Mouse (Mus musculus): ENCODE measurements around the gene Pitx1. TPM values are rescaled to one million over a fixed set of nuclear protein-coding genes. Genes with fewer than 3 reads are reported as not detected.

Pitx1 gene
- polyA plus RNA-seq, 1 experiment from 2014 or later = 45.9 TPM

DNA sequence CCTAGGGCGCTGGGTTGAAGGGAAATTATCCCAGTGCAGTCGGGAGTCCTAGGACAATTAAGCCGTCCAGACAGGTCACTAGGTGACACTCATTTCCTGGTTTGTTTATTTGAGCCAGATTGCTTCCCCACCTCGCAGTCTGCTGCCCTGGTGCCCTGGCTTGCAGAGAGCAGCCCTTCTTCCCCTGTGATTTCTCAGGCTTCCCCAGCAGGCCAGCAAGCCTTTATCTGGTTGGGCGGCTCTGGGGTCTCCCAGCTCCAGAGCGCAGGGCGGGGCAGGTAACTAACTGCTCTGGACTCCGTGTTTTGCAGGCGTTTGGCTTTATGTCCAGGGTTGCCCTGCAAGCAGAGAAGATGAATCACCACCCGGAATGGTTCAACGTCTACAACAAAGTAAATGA lies 60.9 kb downstream of the Pitx1 start:
- Histone ChIP-seq H3K4me3 (replicated peaks) (no peak overlapping the region), H3K9me3 (replicated peaks) (no peaks in the 10 kb centered on the region), H3K9ac (no peak overlapping the region), H3K27ac (replicated peaks) (no peak overlapping the region), H3K4me1 (no peaks in the 10 kb centered on the region), H3K36me3 (no peaks in the 10 kb centered on the region; the same call in 1 of the 2 replicates), H3K27me3 (no peaks in the 10 kb centered on the region), H3K4me2 (replicated peaks) (no peak overlapping the region)
- ATAC-seq (ENCODE audit: insufficient number of reproducible peaks, low FRiP score, low TSS enrichment, low read depth) = no peak
- 39% methylated on average over 11 of the region's 11 CpGs for WGBS

Other genes with a start within 250 kb of the Pitx1 start
- 30.3 and 32.3 TPM in 2 replicates for gene B4galt7, start 236.3 kb downstream of the Pitx1 start, polyA plus RNA-seq (2015; fragmentation: Nextera tagmentation; extraction: Ambion mirVana)
- 59.7 and 64.7 TPM in 2 replicates for gene Caml, start 213.2 kb downstream of the Pitx1 start, polyA plus RNA-seq (2015; fragmentation: Nextera tagmentation; extraction: Ambion mirVana)
- gene Ddx46, start 201.2 kb downstream of the Pitx1 start, polyA plus RNA-seq (2015; fragmentation: Nextera tagmentation; extraction: Ambion mirVana) = 31.0 and 32.1 TPM in 2 replicates
- gene B230219D22Rik, start 143.1 kb downstream of the Pitx1 start, polyA plus RNA-seq (2015; fragmentation: Nextera tagmentation; extraction: Ambion mirVana) = 59.5 and 60.3 TPM in 2 replicates
- 98.3 and 105 TPM in 2 replicates for gene Txndc15, start 121.5 kb downstream of the Pitx1 start, polyA plus RNA-seq (2015; fragmentation: Nextera tagmentation; extraction: Ambion mirVana)
- gene Pcbd2, start 108.8 kb downstream of the Pitx1 start, polyA plus RNA-seq (2015; fragmentation: Nextera tagmentation; extraction: Ambion mirVana) = 50.3 and 53.0 TPM in 2 replicates
- 0.17 TPM in 1 of 2 replicates, not detected in the other for gene Catsper3, start 51.6 kb downstream of the Pitx1 start, polyA plus RNA-seq (2015; fragmentation: Nextera tagmentation; extraction: Ambion mirVana)